Mouse (Mus musculus) MEL (cell line): Measurements from ENCODE around the gene Rfx4. TPM values are rescaled to one million over a fixed set of nuclear protein-coding genes. Genes with fewer than 3 reads are reported as not detected.

Experiments
- DNase-seq: peaks from one replicate; pipeline ENCODE4 v3.0.0; 2011; ENCODE audit warnings: low read depth, low spot score
- H3K27ac ChIP-seq: 2 replicates; pipeline ENCODE4 v1.5.1; 2012; ENCODE audit warnings: low read depth, mild to moderate bottlenecking, control low read depth, low read length, moderate library complexity; ENCODE audit not compliant: control insufficient read depth
- H3K27me3 ChIP-seq, 2 experiments: fragments of 150-350 bp in 1 of 2; sonication (generic) in 1 of 2; 2 replicates each; pipeline ENCODE4 v1.6.1; 2012; ENCODE audit warnings: low read length in 2 of 2, mild to moderate bottlenecking in 2 of 2, improper control_type of control experiment in 1 of 2, moderate library complexity in 1 of 2; ENCODE audit not compliant: insufficient read depth in 2 of 2, control insufficient read depth in 1 of 2
- H3K36me3 ChIP-seq, 2 experiments: 2 replicates each; pipeline ENCODE4 v1.6.1; 2012 to 2014; ENCODE audit warnings: low read length in 2 of 2, improper control_type of control experiment in 1 of 2, inconsistent platforms in 1 of 2, mild to moderate bottlenecking in 1 of 2; ENCODE audit not compliant: insufficient read depth in 2 of 2, control insufficient read depth in 1 of 2
- H3K4me1 ChIP-seq, 2 experiments: fragments of 150-350 bp in 1 of 2; sonication (generic) in 1 of 2; 2 replicates each; pipeline ENCODE4 v1.6.1; 2012; ENCODE audit warnings: low read length in 2 of 2, improper control_type of control experiment in 1 of 2, mild to moderate bottlenecking in 1 of 2; ENCODE audit not compliant: insufficient read depth in 2 of 2, control insufficient read depth in 1 of 2
- H3K4me3 ChIP-seq, 2 experiments: fragments of 150-350 bp in 1 of 2; sonication (generic) in 1 of 2; 2 replicates each; pipeline ENCODE4 v1.5.1; 2012; ENCODE audit warnings: low read depth in 2 of 2, low read length in 2 of 2, mild to moderate bottlenecking in 2 of 2, moderate library complexity in 2 of 2, control low read depth in 1 of 2, improper control_type of control experiment in 1 of 2; ENCODE audit not compliant: control insufficient read depth in 1 of 2, insufficient read depth in 1 of 2
- H3K79me2 ChIP-seq: 2 replicates; pipeline ENCODE4 v1.6.1; 2012; ENCODE audit warnings: mild to moderate bottlenecking, low read length, moderate library complexity; ENCODE audit not compliant: control insufficient read depth, poor library complexity, insufficient read depth
- H3K9ac ChIP-seq: 2 replicates; pipeline ENCODE4 v1.6.1; 2012; ENCODE audit warnings: low read depth, mild to moderate bottlenecking, control low read depth, low read length, moderate library complexity; ENCODE audit not compliant: control insufficient read depth, poor library complexity, severe bottlenecking
- H3K9me3 ChIP-seq: fragments of 150-350 bp; sonication (generic); replicated peaks from 2 replicates; pipeline ENCODE4 v1.6.1; 2012; ENCODE audit warnings: mild to moderate bottlenecking, low read length, improper control_type of control experiment, moderate library complexity; ENCODE audit not compliant: insufficient read depth
- CHD1 ChIP-seq: IDR thresholded peaks from 2 replicates; pipeline ENCODE4 v1.6.1; 2012; ENCODE audit warnings: low read depth, mild to moderate bottlenecking, inconsistent platforms, low read length, improper control_type of control experiment
- CHD2 ChIP-seq: IDR thresholded peaks from 2 replicates; pipeline ENCODE4 v1.6.1; 2011; ENCODE audit warnings: low read length, improper control_type of control experiment
- E2F4 ChIP-seq: IDR thresholded peaks from 2 replicates; pipeline ENCODE4 v1.6.1; 2011; ENCODE audit warnings: low read depth, low read length, improper control_type of control experiment, borderline replicate concordance
- GABPA ChIP-seq: IDR thresholded peaks from 2 replicates; pipeline ENCODE4 v1.6.1; 2012; ENCODE audit warnings: low read depth, mild to moderate bottlenecking, inconsistent platforms, low read length, improper control_type of control experiment, moderate library complexity
- JUND ChIP-seq: IDR thresholded peaks from 2 replicates; pipeline ENCODE4 v1.6.1; 2011; ENCODE audit warnings: low read depth, mild to moderate bottlenecking, improper control_type of control experiment, low read length
- KAT2A ChIP-seq: conservative IDR thresholded peaks from 2 replicates; pipeline ENCODE4 v1.6.1; 2012; ENCODE audit warnings: low read depth, low read length, improper control_type of control experiment, inconsistent platforms
- MAFK ChIP-seq: IDR thresholded peaks from 2 replicates; pipeline ENCODE4 v1.6.1; 2011; ENCODE audit warnings: low read depth, mild to moderate bottlenecking, low read length, improper control_type of control experiment, borderline replicate concordance
- MAX ChIP-seq: IDR thresholded peaks from 2 replicates; pipeline ENCODE4 v1.6.1; 2011; ENCODE audit warnings: low read length, improper control_type of control experiment
- MAZ ChIP-seq: IDR thresholded peaks from 2 replicates; pipeline ENCODE4 v1.6.1; 2012; ENCODE audit warnings: low read depth, mild to moderate bottlenecking, inconsistent platforms, low read length, improper control_type of control experiment
- MEF2A ChIP-seq: IDR thresholded peaks from 2 replicates; pipeline ENCODE4 v1.6.1; 2014; ENCODE audit warnings: low read depth, mild to moderate bottlenecking, inconsistent platforms, low read length, improper control_type of control experiment; ENCODE audit not compliant: poor library complexity, insufficient replicate concordance, severe bottlenecking; ENCODE audit errors: extremely low read depth
- MYB ChIP-seq: IDR thresholded peaks from 2 replicates; pipeline ENCODE4 v1.6.1; 2011; ENCODE audit warnings: mild to moderate bottlenecking, low read depth, low read length, improper control_type of control experiment
- MYC ChIP-seq: IDR thresholded peaks from 2 replicates; pipeline ENCODE4 v1.6.1; 2011; ENCODE audit warnings: low read depth, mild to moderate bottlenecking, low read length, improper control_type of control experiment, moderate library complexity
- NELFE ChIP-seq: IDR thresholded peaks from 2 replicates; pipeline ENCODE4 v1.6.1; 2011; ENCODE audit warnings: low read depth, low read length, improper control_type of control experiment
- NRF1 ChIP-seq: IDR thresholded peaks from 2 replicates; pipeline ENCODE4 v1.6.1; 2014; ENCODE audit warnings: low read depth, mild to moderate bottlenecking, inconsistent platforms, low read length, improper control_type of control experiment, moderate library complexity; ENCODE audit not compliant: poor library complexity, insufficient read depth, severe bottlenecking
- POLR2A ChIP-seq, 2 experiments: IDR thresholded peaks; 2 replicates each; pipeline ENCODE4 v1.6.1; 2011 to 2012; ENCODE audit warnings: low read length in 2 of 2, mild to moderate bottlenecking in 2 of 2, control low read depth in 1 of 2, improper control_type of control experiment in 1 of 2, low read depth in 1 of 2, moderate library complexity in 1 of 2; ENCODE audit not compliant: control insufficient read depth in 1 of 2, insufficient read depth in 1 of 2, poor library complexity in 1 of 2
- POLR2AphosphoS2 ChIP-seq: IDR thresholded peaks from 2 replicates; pipeline ENCODE4 v1.6.1; 2011; ENCODE audit warnings: low read length, improper control_type of control experiment
- RAD21 ChIP-seq: IDR thresholded peaks from 2 replicates; pipeline ENCODE4 v1.6.1; 2011; ENCODE audit warnings: mild to moderate bottlenecking, low read depth, low read length, improper control_type of control experiment
- RCOR1 ChIP-seq: IDR thresholded peaks from 2 replicates; pipeline ENCODE4 v1.6.1; 2012; ENCODE audit warnings: low read depth, mild to moderate bottlenecking, inconsistent platforms, low read length, improper control_type of control experiment
- SMC3 ChIP-seq: IDR thresholded peaks from 2 replicates; pipeline ENCODE4 v1.6.1; 2011; ENCODE audit warnings: low read depth, low read length, improper control_type of control experiment
- TAL1 ChIP-seq: IDR thresholded peaks from 2 replicates; pipeline ENCODE4 v1.6.1; 2012; ENCODE audit warnings: mild to moderate bottlenecking, inconsistent platforms, low read length, moderate library complexity, mixed read lengths
- TCF12 ChIP-seq: IDR thresholded peaks from 2 replicates; pipeline ENCODE4 v1.6.1; 2014; ENCODE audit warnings: low read depth, mild to moderate bottlenecking, inconsistent platforms, low read length, improper control_type of control experiment, moderate library complexity
- UBTF ChIP-seq: IDR thresholded peaks from 2 replicates; pipeline ENCODE4 v1.6.1; 2012; ENCODE audit warnings: low read depth, mild to moderate bottlenecking, inconsistent platforms, low read length, improper control_type of control experiment, moderate library complexity, borderline replicate concordance; ENCODE audit not compliant: insufficient read depth
- USF1 ChIP-seq: IDR thresholded peaks from 2 replicates; pipeline ENCODE4 v1.6.1; 2014; ENCODE audit warnings: low read depth, mild to moderate bottlenecking, inconsistent platforms, low read length, improper control_type of control experiment, moderate library complexity
- ZKSCAN1 ChIP-seq: IDR thresholded peaks from 2 replicates; pipeline ENCODE4 v1.6.1; 2012; ENCODE audit warnings: low read depth, mild to moderate bottlenecking, inconsistent platforms, low read length, improper control_type of control experiment, moderate library complexity
- ZMIZ1 ChIP-seq: IDR thresholded peaks from 2 replicates; pipeline ENCODE4 v1.6.1; 2012; ENCODE audit warnings: low read depth, mild to moderate bottlenecking, inconsistent platforms, low read length, improper control_type of control experiment, moderate library complexity
- ZNF384 ChIP-seq: IDR thresholded peaks from 2 replicates; pipeline ENCODE4 v1.6.1; 2012; ENCODE audit warnings: low read depth, mild to moderate bottlenecking, inconsistent platforms, low read length, improper control_type of control experiment
- polyA plus RNA-seq, 2 experiments: library from polyadenylated mRNA; stranded (reverse) in 1 of 2; unstranded in 1 of 2; fragments of >175 nt in 1 of 2; fragments of >200 nt in 1 of 2; gene quantifications; 2 replicates each; pipeline versions ENCODE4 v1.2.1 to v1.2.4; 2012; ENCODE audit warnings: low replicate concordance in 2 of 2, low read depth in 1 of 2; ENCODE audit not compliant: insufficient read length in 2 of 2, insufficient read depth in 1 of 2, missing spikeins in 1 of 2
- total RNA-seq: library from RNA; depleted of rRNA; stranded (reverse); fragments of 300-350 nt; gene quantifications from 2 replicates; pipeline ENCODE4 v1.2.3, GENCODE M21; 2012

The Rfx4 gene
- total and polyA plus RNA-seq, 3 experiments = not detected

DNA sequence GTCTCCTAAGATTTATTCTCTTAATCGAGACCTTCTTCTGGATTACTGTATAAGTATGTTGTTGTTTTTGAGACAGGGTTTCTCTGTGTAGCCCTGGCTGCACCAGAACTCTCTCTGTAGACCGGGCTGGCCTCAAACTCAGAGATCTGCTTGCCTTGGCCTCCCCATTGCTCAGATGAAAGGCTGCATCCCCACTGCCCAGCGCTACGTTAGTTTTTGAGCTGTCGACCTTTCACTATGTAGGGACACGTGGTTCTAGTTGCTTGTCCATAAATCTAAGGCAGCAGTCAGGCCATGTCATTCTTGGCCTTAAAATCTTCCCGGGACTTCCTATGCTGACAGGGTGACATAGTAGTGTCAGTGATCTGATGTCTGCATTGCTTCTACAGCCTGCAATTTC is 170.5 kb downstream of the Rfx4 start:
- DNase-seq = no peak
- no peak for TF ChIP-seq E2F4
- no peak for TF ChIP-seq MAZ
- no peak for TF ChIP-seq UBTF
- no peak for TF ChIP-seq TCF12
- no peak for TF ChIP-seq KAT2A
- TF ChIP-seq POLR2A (IDR thresholded peaks at IDR 0.05; ENCODE audit: control insufficient read depth in 1 of 2, insufficient read depth in 1 of 2, low read depth in 1 of 2, low read length in 2 of 2, poor library complexity in 1 of 2) = no peak
- no peak for TF ChIP-seq POLR2AphosphoS2
- TF ChIP-seq ZNF384 = no peak
- TF ChIP-seq CHD2 = no peak
- TF ChIP-seq MYB = no peak
- H3K27ac ChIP-seq = no peak overlapping the region
- no peaks in the 10 kb centered on the region for H3K27me3 ChIP-seq
- H3K79me2 ChIP-seq = 0 out of 2 replicates have a peak, but pooled peaks cover 2% of the 10 kb centered on the region
- H3K4me3 ChIP-seq = no peak overlapping the region
- peaks cover 0 to 6% of the 10 kb centered on the region in 2 experiments; a peak in 2 of 4 replicates for H3K36me3 ChIP-seq
- no peaks in the 10 kb centered on the region; a peak in 1 of 4 replicates for H3K4me1 ChIP-seq
- no peaks in the 10 kb centered on the region for H3K9me3 ChIP-seq
- H3K9ac ChIP-seq = no peak overlapping the region

DNA sequence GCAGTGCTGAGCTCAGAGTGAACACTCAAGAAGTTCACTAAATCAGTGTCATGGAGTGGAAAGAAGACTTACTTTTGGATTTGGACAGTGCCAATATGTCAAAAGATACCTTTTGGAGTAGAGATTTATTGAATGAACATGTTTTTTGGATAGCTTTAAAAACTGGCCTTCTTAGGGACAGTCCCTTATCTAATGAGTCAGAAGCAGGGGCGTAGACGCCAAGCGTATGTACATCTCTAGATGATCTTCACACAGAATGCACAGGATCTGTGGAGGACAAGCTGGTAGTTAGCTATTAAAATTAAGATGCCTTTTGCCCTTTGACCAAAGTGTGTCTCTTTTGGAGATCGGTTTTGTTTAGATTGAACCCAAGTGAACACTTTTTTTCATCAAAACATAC is 171.0 kb downstream of the Rfx4 start:
- no peak overlapping the region for H3K4me3 ChIP-seq
- no peak overlapping the region for H3K9ac ChIP-seq
- H3K9me3 ChIP-seq = no peaks in the 10 kb centered on the region
- DNase-seq = no peak
- H3K79me2 ChIP-seq = 0 out of 2 replicates have a peak, but pooled peaks cover 4% of the 10 kb centered on the region
- H3K27ac ChIP-seq = no peak overlapping the region
- peaks cover 0 to 6% of the 10 kb centered on the region in 2 experiments; a peak in 2 of 4 replicates for H3K36me3 ChIP-seq
- no peak for TF ChIP-seq MAX
- no peak for TF ChIP-seq RCOR1
- no peak for TF ChIP-seq NRF1
- no peak for TF ChIP-seq USF1
- no peak for TF ChIP-seq TAL1
- no peak for TF ChIP-seq RAD21
- no peak for TF ChIP-seq E2F4
- no peak for TF ChIP-seq SMC3
- no peak for TF ChIP-seq MYC
- no peak for TF ChIP-seq MEF2A
- TF ChIP-seq MAZ = no peak
- TF ChIP-seq GABPA = no peak
- TF ChIP-seq ZMIZ1 = no peak
- TF ChIP-seq MAFK = no peak
- no peak for TF ChIP-seq MYB
- TF ChIP-seq JUND = no peak
- no peak for TF ChIP-seq CHD1
- TF ChIP-seq ZKSCAN1 = no peak
- no peak for TF ChIP-seq NELFE
- H3K4me1 ChIP-seq = no peaks in the 10 kb centered on the region; a peak in 1 of 4 replicates
- H3K27me3 ChIP-seq = no peaks in the 10 kb centered on the region
